Mouse (Mus musculus): Measurements from ENCODE around the gene Tmc3. TPM values are rescaled to one million over a fixed set of nuclear protein-coding genes. Genes with fewer than 3 reads are reported as not detected.
A peak's percentile ranks its signal among the peaks of the same experiment; 100 is the strongest.

The Tmc3 gene
- polyA plus RNA-seq, 2 experiments: 0.17 to 0.18 TPM

- H3K4me3 ChIP-seq (ENCODE audit: insufficient read depth in 1 of 2, low read depth in 2 of 2, low read length in 2 of 2): no peak overlapping the region
- H3K27me3 ChIP-seq (ENCODE audit: control insufficient read depth, insufficient read depth, low read length): no peaks in the 10 kb centered on the region
- H3K36me3 ChIP-seq (replicated peaks; ENCODE audit: control insufficient read depth, insufficient read depth, low read depth): no peaks in the 10 kb centered on the region
- H3K4me2 ChIP-seq (ENCODE audit: low read depth): no peak overlapping the region
- H3K9ac ChIP-seq (replicated peaks): no peak overlapping the region
- no peak for DNase-seq (ENCODE audit: low read depth in 3 of 3, low spot score in 3 of 3)
- no peak for TF ChIP-seq CTCF (IDR thresholded peaks at IDR 0.05; ENCODE audit: low read depth)
- no peak for TF ChIP-seq EP300 (IDR thresholded peaks at IDR 0.05; ENCODE audit: low read depth)
- H3K27ac ChIP-seq: no peak overlapping the region
- 51% methylated on average over 6 of the region's 6 CpGs for WGBS (ENCODE audit: insufficient replicate concordance)
- ATAC-seq (ENCODE audit: insufficient read depth): no peak
- H3K9me3 ChIP-seq (ENCODE audit: control insufficient read depth, low read length): no peaks in the 10 kb centered on the region
- no peaks in the 10 kb centered on the region for H3K4me1 ChIP-seq (replicated peaks; ENCODE audit: control insufficient read depth in 2 of 2, insufficient read depth in 2 of 2, low read length in 1 of 2)
Observed at GRCm38 (mm10) chr7:83662711-83663375, 78.1 kb downstream of the Tmc3 start.

GRCm38 (mm10) chr7:83666087-83666595, 81.4 kb downstream of the Tmc3 start:
- no peak for DNase-seq (ENCODE audit: low read depth in 3 of 3, low spot score in 3 of 3)

GRCm38 (mm10) chr7:83667936-83668645, 83.4 kb downstream of the Tmc3 start:
- Histone ChIP-seq H3K27me3 (ENCODE audit: control insufficient read depth, insufficient read depth, low read length) (no peaks in the 10 kb centered on the region), H3K4me2 (ENCODE audit: low read depth) (no peak overlapping the region), H3K27ac (no peak overlapping the region), H3K9ac (replicated peaks) (no peak overlapping the region), H3K4me3 (ENCODE audit: insufficient read depth in 1 of 2, low read depth in 2 of 2, low read length in 2 of 2) (no peak overlapping the region), H3K9me3 (ENCODE audit: control insufficient read depth, low read length) (no peaks in the 10 kb centered on the region), H3K4me1 (replicated peaks; ENCODE audit: control insufficient read depth in 2 of 2, insufficient read depth in 2 of 2, low read length in 1 of 2) (no peaks in the 10 kb centered on the region), H3K36me3 (replicated peaks; ENCODE audit: control insufficient read depth, insufficient read depth, low read depth) (no peaks in the 10 kb centered on the region)
- WGBS (ENCODE audit: insufficient replicate concordance): 46% methylated on average over 5 of the region's 5 CpGs
- no peak for TF ChIP-seq CTCF (IDR thresholded peaks at IDR 0.05; ENCODE audit: low read depth)
- no peak for TF ChIP-seq EP300 (IDR thresholded peaks at IDR 0.05; ENCODE audit: low read depth)
- DNase-seq (ENCODE audit: low read depth in 3 of 3, low spot score in 3 of 3): no peak
- ATAC-seq (ENCODE audit: insufficient read depth): no peak

More at GRCm38 (mm10) chr7:83666087-83666595, 81.4 kb downstream of the Tmc3 start:
- no peaks in the 10 kb centered on the region for H3K27me3 ChIP-seq (ENCODE audit: control insufficient read depth, insufficient read depth, low read length)
- H3K4me2 ChIP-seq (ENCODE audit: low read depth): no peak overlapping the region
- no peaks in the 10 kb centered on the region for H3K4me1 ChIP-seq (replicated peaks; ENCODE audit: control insufficient read depth in 2 of 2, insufficient read depth in 2 of 2, low read length in 1 of 2)
- no peak for TF ChIP-seq CTCF (IDR thresholded peaks at IDR 0.05; ENCODE audit: low read depth)
- no peak for TF ChIP-seq EP300 (IDR thresholded peaks at IDR 0.05; ENCODE audit: low read depth)
- H3K9ac ChIP-seq (replicated peaks): no peak overlapping the region
- H3K36me3 ChIP-seq (replicated peaks; ENCODE audit: control insufficient read depth, insufficient read depth, low read depth): no peaks in the 10 kb centered on the region
- ATAC-seq (ENCODE audit: insufficient read depth): no peak
- H3K4me3 ChIP-seq (ENCODE audit: insufficient read depth in 1 of 2, low read depth in 2 of 2, low read length in 2 of 2): no peak overlapping the region
- no peak overlapping the region for H3K27ac ChIP-seq
- WGBS (ENCODE audit: insufficient replicate concordance): 64% methylated on average over 4 of the region's 4 CpGs
- H3K9me3 ChIP-seq (ENCODE audit: control insufficient read depth, low read length): no peaks in the 10 kb centered on the region

- ATAC-seq (ENCODE audit: insufficient read depth) (no peak), DNase-seq (ENCODE audit: low read depth in 3 of 3, low spot score in 3 of 3) (no peak)
- Histone ChIP-seq H3K9ac (replicated peaks) (no peak overlapping the region), H3K9me3 (ENCODE audit: control insufficient read depth, low read length) (no peaks in the 10 kb centered on the region), H3K4me1 (replicated peaks; ENCODE audit: control insufficient read depth in 2 of 2, insufficient read depth in 2 of 2, low read length in 1 of 2) (no peaks in the 10 kb centered on the region), H3K4me3 (ENCODE audit: insufficient read depth in 1 of 2, low read depth in 2 of 2, low read length in 2 of 2) (no peak overlapping the region), H3K27ac (no peak overlapping the region), H3K27me3 (ENCODE audit: control insufficient read depth, insufficient read depth, low read length) (no peaks in the 10 kb centered on the region), H3K36me3 (replicated peaks; ENCODE audit: control insufficient read depth, insufficient read depth, low read depth) (no peaks in the 10 kb centered on the region), H3K4me2 (ENCODE audit: low read depth) (no peak overlapping the region)
- TF ChIP-seq CTCF (IDR thresholded peaks at IDR 0.05; ENCODE audit: low read depth) (peak; percentile 70), EP300 (IDR thresholded peaks at IDR 0.05; ENCODE audit: low read depth) (no peak)
- 28% methylated on average over 1 of the region's 1 CpGs for WGBS (ENCODE audit: insufficient replicate concordance)
Observed at GRCm38 (mm10) chr7:83668724-83669123, 84.0 kb downstream of the Tmc3 start.

GRCm38 (mm10) chr7:83671573-83671972, 86.8 kb downstream of the Tmc3 start:
- Histone ChIP-seq H3K4me2 (ENCODE audit: low read depth) (no peak overlapping the region), H3K27ac (no peak overlapping the region), H3K27me3 (ENCODE audit: control insufficient read depth, insufficient read depth, low read length) (no peaks in the 10 kb centered on the region), H3K36me3 (replicated peaks; ENCODE audit: control insufficient read depth, insufficient read depth, low read depth) (no peaks in the 10 kb centered on the region), H3K4me3 (ENCODE audit: insufficient read depth in 1 of 2, low read depth in 2 of 2, low read length in 2 of 2) (no peak overlapping the region), H3K9ac (replicated peaks) (no peak overlapping the region), H3K9me3 (ENCODE audit: control insufficient read depth, low read length) (no peaks in the 10 kb centered on the region), H3K4me1 (replicated peaks; ENCODE audit: control insufficient read depth in 2 of 2, insufficient read depth in 2 of 2, low read length in 1 of 2) (no peaks in the 10 kb centered on the region)
- no peak for DNase-seq (ENCODE audit: low read depth in 3 of 3, low spot score in 3 of 3)
- no peak for ATAC-seq (ENCODE audit: insufficient read depth)
- 60% methylated on average over 6 of the region's 6 CpGs for WGBS (ENCODE audit: insufficient replicate concordance)
- TF ChIP-seq CTCF (IDR thresholded peaks at IDR 0.05; ENCODE audit: low read depth): no peak
- TF ChIP-seq EP300 (IDR thresholded peaks at IDR 0.05; ENCODE audit: low read depth): no peak

Other genes starting within 250 kb of the Tmc3 start
- gene Stard5, start 47.0 kb downstream of the Tmc3 start, polyA plus RNA-seq (2012; rRNA removed): 4.9 and 5.3 TPM in 2 replicates
- gene Stard5, start 47.0 kb downstream of the Tmc3 start, polyA plus RNA-seq (2014; fragmentation: Nextera tagmentation; extraction: Ambion mirVana): 7.5 and 8.9 TPM in 2 replicates
- gene Il16, start 160.8 kb downstream of the Tmc3 start, polyA plus RNA-seq (2012; rRNA removed): 1.9 and 2.3 TPM in 2 replicates
- gene Il16, start 160.8 kb downstream of the Tmc3 start, polyA plus RNA-seq (2014; fragmentation: Nextera tagmentation; extraction: Ambion mirVana): 2.8 and 3.8 TPM in 2 replicates
- 0.04 TPM in 1 of 2 replicates, not detected in the other for gene Cfap161, start 210.0 kb downstream of the Tmc3 start, polyA plus RNA-seq (2012; rRNA removed)
- 0.08 TPM in 1 of 2 replicates, not detected in the other for gene Cfap161, start 210.0 kb downstream of the Tmc3 start, polyA plus RNA-seq (2014; fragmentation: Nextera tagmentation; extraction: Ambion mirVana)

Measured in liver, embryonic 14.5 days (tissue).